Mouse (Mus musculus) liver, embryonic 14.5 days (tissue): ENCODE measurements around the gene Gja10. TPM values are rescaled to one million over a fixed set of nuclear protein-coding genes. Genes with fewer than 3 reads are reported as not detected.

Source experiments
- ATAC-seq: fragments of 200-750 bp; cut with Nextera tagmentation; 2 replicates; pipeline ENCODE4 v1.8.0; 2017; ENCODE audit warnings: moderate number of reproducible peaks, mild to moderate bottlenecking, moderate library complexity; ENCODE audit not compliant: insufficient read depth
- DNase-seq, 3 experiments: peaks; one replicate each; pipeline ENCODE4 v3.0.0-alpha.2; 2012 to 2013; ENCODE audit warnings: low read depth in 3 of 3, low spot score in 3 of 3
- H3K27ac ChIP-seq: fragments of 300-500 bp; sonication (generic); 2 replicates; pipeline ENCODE4 v1.5.1; 2014; ENCODE audit warnings: moderate library complexity, mild to moderate bottlenecking, control low read depth, inconsistent platforms
- H3K27me3 ChIP-seq: fragments of 300-500 bp; sonication (generic); 2 replicates; pipeline ENCODE4 v1.6.1; 2014; ENCODE audit warnings: mild to moderate bottlenecking, low read length, moderate library complexity; ENCODE audit not compliant: control insufficient read depth, insufficient read depth
- H3K36me3 ChIP-seq: fragments of 300-500 bp; sonication (generic); replicated peaks from 2 replicates; pipeline ENCODE4 v1.6.1; 2014; ENCODE audit warnings: low read depth; ENCODE audit not compliant: control insufficient read depth, insufficient read depth
- H3K4me1 ChIP-seq, 2 experiments: fragments of 200-500 bp in 1 of 2; fragments of 300-500 bp in 1 of 2; sonication (generic) in 1 of 2; replicated peaks; 2 replicates each; pipeline ENCODE4 v1.6.1; 2012 to 2014; ENCODE audit warnings: antibody characterized with exemption in 1 of 2, inconsistent platforms in 1 of 2, low read length in 1 of 2; ENCODE audit not compliant: control insufficient read depth in 2 of 2, insufficient read depth in 2 of 2
- H3K4me2 ChIP-seq: fragments of 300-500 bp; sonication (generic); 2 replicates; pipeline ENCODE4 v1.6.1; 2014; ENCODE audit warnings: low read depth, mild to moderate bottlenecking, control low read depth, moderate library complexity
- H3K4me3 ChIP-seq, 2 experiments: fragments of 200-500 bp in 1 of 2; fragments of 300-500 bp in 1 of 2; sonication (generic) in 1 of 2; 2 replicates each; pipeline ENCODE4 v1.5.1; 2012 to 2014; ENCODE audit warnings: low read depth in 2 of 2, low read length in 2 of 2, mild to moderate bottlenecking in 2 of 2, control low read depth in 1 of 2, inconsistent platforms in 1 of 2, moderate library complexity in 1 of 2; ENCODE audit not compliant: insufficient read depth in 1 of 2
- H3K9ac ChIP-seq: fragments of 300-500 bp; sonication (generic); replicated peaks from 2 replicates; pipeline ENCODE4 v1.6.1; 2014; ENCODE audit warnings: mild to moderate bottlenecking, control low read depth, moderate library complexity
- H3K9me3 ChIP-seq: fragments of 300-500 bp; sonication (generic); 2 replicates; pipeline ENCODE4 v1.6.1; 2016; ENCODE audit warnings: low read length, mixed read lengths; ENCODE audit not compliant: control insufficient read depth
- CTCF ChIP-seq: IDR thresholded peaks from 2 replicates; pipeline ENCODE4 v1.5.1; 2016; ENCODE audit warnings: antibody characterized with exemption, low read depth, control low read depth
- EP300 ChIP-seq: IDR thresholded peaks from 2 replicates; pipeline ENCODE4 v1.6.1; 2016; ENCODE audit warnings: antibody characterized with exemption, low read depth
- WGBS: fragments of 180-500 bp; shearing (Covaris S2); extraction: QIAGEN DNeasy Blood & Tissue Kit; methylation state at CpG from one replicate; pipeline ENCODE4 v1.1.7; 2014; ENCODE audit not compliant: insufficient replicate concordance; 5-methylcytosine and 5-hydroxymethylcytosine counted together
- polyA plus RNA-seq, 2 experiments: library from polyadenylated mRNA; depleted of rRNA in 1 of 2; stranded (reverse) in 1 of 2; unstranded in 1 of 2; fragments of >200 nt; fragmentation: Nextera tagmentation in 1 of 2; extraction: Ambion mirVana in 1 of 2; gene quantifications; 2 replicates each; pipeline versions ENCODE4 v1.2.1 to v1.2.3; 2012 to 2014

The Gja10 gene
- polyA plus RNA-seq, 2 experiments, result 0.03 TPM; not detected in 1

DNA sequence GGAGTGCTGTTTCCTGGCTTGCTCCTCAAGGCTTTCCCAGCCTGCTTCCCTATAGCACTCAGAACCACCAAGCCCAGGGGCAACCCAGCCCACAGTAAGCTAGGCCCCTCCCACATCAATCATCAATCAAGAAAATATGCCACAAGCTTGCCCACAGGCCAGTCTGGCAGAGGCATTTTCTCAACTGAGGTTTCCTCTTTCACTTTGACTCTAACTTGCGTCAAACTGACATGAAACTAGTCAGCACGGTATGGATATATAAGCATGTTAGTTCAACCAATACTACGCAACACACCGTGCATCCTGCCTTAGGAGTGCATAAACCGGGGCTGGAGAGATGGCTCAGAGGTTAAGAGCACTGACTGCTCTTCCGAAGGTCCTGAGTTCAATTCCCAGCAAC lies 14.3 kb downstream of the Gja10 start:
- DNase-seq (no peak), ATAC-seq (no peak)
- H3K4me2 ChIP-seq, result no peak overlapping the region
- H3K27me3 ChIP-seq, result no peaks in the 10 kb centered on the region
- no peak overlapping the region for H3K27ac ChIP-seq
- H3K9ac ChIP-seq, result no peak overlapping the region
- WGBS, result 54% methylated on average over 6 of the region's 6 CpGs
- H3K9me3 ChIP-seq, result no peaks in the 10 kb centered on the region
- no peak for TF ChIP-seq EP300
- TF ChIP-seq CTCF, result no peak
- no peak overlapping the region for H3K4me3 ChIP-seq
- H3K36me3 ChIP-seq, result no peaks in the 10 kb centered on the region
- no peaks in the 10 kb centered on the region for H3K4me1 ChIP-seq

DNA sequence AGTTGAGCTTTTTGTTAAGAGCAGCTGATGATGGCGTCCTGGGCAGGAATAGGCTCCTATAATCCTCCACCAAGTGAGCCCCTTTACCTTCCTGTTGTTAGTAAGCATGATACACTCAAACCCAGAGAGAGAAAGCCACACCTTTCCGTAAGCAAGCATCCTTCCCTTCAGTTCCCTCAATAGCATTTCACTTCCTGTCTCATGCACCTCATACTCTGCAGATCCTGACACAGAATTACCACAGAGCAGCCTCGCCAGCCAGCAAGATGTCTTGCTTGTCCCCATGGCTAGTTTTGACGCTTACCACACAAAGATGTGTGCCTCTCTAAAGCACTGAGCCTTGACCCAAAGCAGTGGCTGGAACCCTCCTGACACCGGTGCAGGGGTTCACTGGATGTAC lies 15.0 kb downstream of the Gja10 start:
- no peaks in the 10 kb centered on the region for H3K4me1 ChIP-seq
- H3K36me3 ChIP-seq, result no peaks in the 10 kb centered on the region
- H3K9ac ChIP-seq, result no peak overlapping the region
- H3K4me2 ChIP-seq, result no peak overlapping the region
- H3K9me3 ChIP-seq, result no peaks in the 10 kb centered on the region
- DNase-seq (no peak), ATAC-seq (no peak)
- no peak overlapping the region for H3K27ac ChIP-seq
- H3K27me3 ChIP-seq, result no peaks in the 10 kb centered on the region
- H3K4me3 ChIP-seq, result no peak overlapping the region
- TF ChIP-seq EP300, result no peak
- no peak for TF ChIP-seq CTCF
- 53% methylated on average over 5 of the region's 5 CpGs for WGBS

GRCm38 (mm10) chr4:32586596-32586995 lies 16.0 kb downstream of the Gja10 start:
- no peaks in the 10 kb centered on the region for H3K36me3 ChIP-seq
- no peak overlapping the region for H3K9ac ChIP-seq
- H3K4me2 ChIP-seq, result no peak overlapping the region
- H3K27ac ChIP-seq, result no peak overlapping the region
- WGBS, result 6% methylated on average over 9 of the region's 9 CpGs
- H3K4me3 ChIP-seq, result no peak overlapping the region
- H3K9me3 ChIP-seq, result no peaks in the 10 kb centered on the region
- no peaks in the 10 kb centered on the region for H3K27me3 ChIP-seq
- ATAC-seq, result no peak
- DNase-seq, result peak in 2 of 3 experiments; percentile 28 to 30
- no peaks in the 10 kb centered on the region for H3K4me1 ChIP-seq
- TF ChIP-seq CTCF (peak; percentile 89), EP300 (no peak)

DNA sequence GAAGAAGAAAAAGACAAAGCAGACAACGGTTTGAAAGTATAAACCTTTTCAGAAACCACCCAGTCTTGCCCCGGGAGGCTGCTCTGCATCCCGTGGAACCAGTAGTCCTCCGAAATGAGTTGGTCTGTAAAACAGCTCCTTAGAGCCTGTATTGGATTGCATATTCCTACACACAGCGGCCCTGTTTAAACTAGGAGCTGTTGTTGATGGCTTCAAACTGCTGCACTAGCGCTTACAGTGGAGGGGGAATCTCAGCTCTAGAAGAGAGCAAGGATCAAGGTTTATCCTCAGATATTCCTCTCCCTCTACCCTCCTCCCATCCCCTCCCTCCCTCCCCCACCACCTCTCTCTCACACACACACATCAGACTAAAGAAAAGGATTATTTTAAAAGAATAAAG lies 18.4 kb downstream of the Gja10 start:
- no peaks in the 10 kb centered on the region for H3K9me3 ChIP-seq
- no peaks in the 10 kb centered on the region for H3K4me1 ChIP-seq
- H3K36me3 ChIP-seq, result no peaks in the 10 kb centered on the region
- ATAC-seq, result no peak
- 68% methylated on average over 6 of the region's 6 CpGs for WGBS
- H3K27me3 ChIP-seq, result no peaks in the 10 kb centered on the region
- DNase-seq, result no peak
- H3K9ac ChIP-seq, result no peak overlapping the region
- H3K4me3 ChIP-seq, result no peak overlapping the region
- H3K4me2 ChIP-seq, result no peak overlapping the region
- H3K27ac ChIP-seq, result no peak overlapping the region
- TF ChIP-seq EP300 (no peak), CTCF (no peak)

DNA sequence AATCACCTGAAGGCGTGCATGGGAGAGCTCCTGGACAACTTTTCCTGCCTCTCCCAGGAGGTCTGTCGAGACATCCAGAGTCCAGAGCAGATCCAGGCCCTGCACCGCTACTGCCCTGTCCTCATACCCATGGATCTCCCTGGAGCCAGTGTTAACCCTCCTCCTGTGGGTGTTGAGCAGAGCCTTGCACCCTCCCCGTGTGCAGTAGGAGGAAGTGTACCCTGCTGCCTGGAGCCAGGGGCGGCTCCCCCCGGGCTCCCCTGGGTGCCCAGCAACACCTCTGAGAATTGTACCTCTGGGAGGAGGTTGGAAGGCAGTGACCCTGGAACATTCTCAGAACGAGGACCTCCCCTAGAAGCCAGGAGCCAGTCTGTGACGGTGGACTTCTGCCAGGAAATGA lies 22.7 kb downstream of the Gja10 start:
- Histone ChIP-seq H3K4me2 (no peak overlapping the region), H3K4me3 (no peak overlapping the region), H3K27me3 (no peaks in the 10 kb centered on the region), H3K9ac (no peak overlapping the region), H3K27ac (no peak overlapping the region), H3K4me1 (no peaks in the 10 kb centered on the region; a peak in 1 of 4 replicates), H3K9me3 (no peaks in the 10 kb centered on the region), H3K36me3 (no peaks in the 10 kb centered on the region)
- no peak for ATAC-seq
- DNase-seq, result no peak
- TF ChIP-seq CTCF (no peak), EP300 (no peak)
- WGBS, result 45% methylated on average over 8 of the region's 8 CpGs

DNA sequence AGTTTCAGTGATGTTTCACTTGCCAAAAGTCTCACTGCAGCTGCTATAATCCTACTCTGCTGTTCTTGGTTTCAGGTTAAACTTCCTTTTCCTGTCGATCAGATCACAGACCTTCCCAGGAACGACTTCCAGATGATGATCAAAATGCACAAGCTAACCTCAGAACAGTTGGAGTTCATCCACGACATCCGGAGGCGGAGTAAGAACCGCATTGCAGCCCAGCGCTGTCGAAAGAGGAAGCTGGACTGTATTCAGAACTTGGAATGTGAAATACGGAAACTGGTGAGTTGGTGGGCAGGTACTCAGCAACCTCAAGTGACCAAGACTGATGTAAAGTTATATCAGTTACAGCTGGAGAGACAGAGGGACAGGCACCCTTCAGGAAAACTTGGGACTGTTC lies 27.4 kb downstream of the Gja10 start:
- TF ChIP-seq CTCF (no peak), EP300 (no peak)
- ATAC-seq (no peak), DNase-seq (no peak)
- Histone ChIP-seq H3K4me3 (no peak overlapping the region), H3K27ac (no peak overlapping the region), H3K9me3 (no peaks in the 10 kb centered on the region), H3K4me1 (peaks cover 0 to 5% of the 10 kb centered on the region in 2 experiments; a peak in 2 of 4 replicates), H3K4me2 (no peak overlapping the region), H3K27me3 (no peaks in the 10 kb centered on the region), H3K36me3 (no peaks in the 10 kb centered on the region), H3K9ac (no peak overlapping the region)
- 26% methylated on average over 9 of the region's 9 CpGs for WGBS
